Mouse (Mus musculus) lung, adult 18-20 months (tissue): ENCODE data around the gene Dlx4.

Experiments
- DNase-seq, 2 experiments: peaks; one replicate each; pipeline ENCODE4 v3.0.0; 2022; ENCODE audit warnings: mixed read lengths in 2 of 2

The Dlx4 gene

DNA sequence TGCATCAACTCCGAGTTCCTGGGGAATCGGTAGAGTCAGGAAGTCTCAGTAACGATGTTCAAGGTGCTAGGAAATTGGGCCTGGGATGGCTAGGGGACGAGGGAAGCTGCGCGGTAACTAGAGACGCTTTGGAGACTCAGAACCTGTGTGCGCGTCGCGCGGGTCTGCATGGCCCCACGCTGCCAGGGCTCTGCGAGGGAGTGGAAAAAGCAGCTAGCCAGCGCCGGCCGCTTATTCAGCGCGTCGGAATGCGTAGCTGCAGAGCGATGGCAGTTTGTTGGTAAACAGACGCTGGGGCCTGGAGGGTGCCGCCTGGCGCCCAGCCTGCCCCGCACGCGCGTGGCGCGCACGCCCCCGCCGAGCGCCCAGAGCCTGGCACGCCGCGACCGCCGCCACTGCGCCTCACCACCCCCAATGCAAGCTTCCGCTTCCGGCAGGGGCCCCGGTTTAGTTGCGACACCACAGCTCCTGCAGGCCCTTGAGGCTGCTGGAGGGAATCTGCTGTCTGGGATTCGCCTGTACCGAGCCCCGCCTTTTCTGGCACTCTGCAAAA, at the start of gene Dlx4:
TSS of gene Dlx4 (minus strand) at position 413 of the 553 bp plus-strand sequence.
- DNase-seq = peak; percentile 69 to 73

DNA sequence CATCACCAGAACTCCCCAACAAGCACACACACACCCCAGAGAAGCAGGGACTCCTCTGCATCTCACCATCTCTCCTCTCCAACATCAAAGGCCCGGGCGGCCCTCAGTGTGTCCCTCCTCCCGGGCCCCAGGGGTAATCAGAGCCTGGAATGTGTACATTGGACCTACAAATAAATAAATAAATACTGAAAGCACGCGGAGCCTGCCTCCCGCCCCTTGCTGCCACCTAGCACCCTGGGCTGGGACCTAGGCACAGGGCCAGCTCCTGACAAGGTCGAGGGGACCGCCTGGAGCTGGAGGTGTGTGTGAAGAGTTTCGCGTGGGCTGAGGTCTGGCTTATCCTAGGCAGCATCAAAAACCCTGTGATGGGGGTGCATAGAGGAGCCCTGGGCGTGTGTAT, 43.8 kb upstream of the Dlx4 start:
- no peak for DNase-seq

DNA sequence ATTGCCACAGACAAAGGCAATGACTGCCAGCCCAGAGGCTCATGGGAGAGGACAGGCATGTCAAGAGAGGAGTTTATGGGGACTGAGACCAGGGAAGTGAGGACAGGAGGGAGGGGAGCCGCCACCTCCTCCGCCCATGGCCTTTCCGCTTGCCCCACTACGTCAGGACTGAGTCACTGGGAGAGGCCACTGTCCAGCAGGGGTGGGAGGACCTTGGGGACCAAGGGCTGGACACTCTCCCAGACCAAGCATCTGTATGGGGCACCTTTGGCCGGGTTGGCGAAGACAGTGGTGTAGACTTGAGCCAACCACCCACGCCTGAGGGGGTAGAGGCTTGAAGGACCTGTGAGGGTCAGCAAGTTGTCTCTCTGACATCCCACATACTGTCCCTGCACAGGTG, 40.8 kb upstream of the Dlx4 start:
- no peak for DNase-seq

- no peak for DNase-seq
Measured at GRCm38 (mm10) chr11:95185700-95186099, 39.6 kb upstream of the Dlx4 start.

DNA sequence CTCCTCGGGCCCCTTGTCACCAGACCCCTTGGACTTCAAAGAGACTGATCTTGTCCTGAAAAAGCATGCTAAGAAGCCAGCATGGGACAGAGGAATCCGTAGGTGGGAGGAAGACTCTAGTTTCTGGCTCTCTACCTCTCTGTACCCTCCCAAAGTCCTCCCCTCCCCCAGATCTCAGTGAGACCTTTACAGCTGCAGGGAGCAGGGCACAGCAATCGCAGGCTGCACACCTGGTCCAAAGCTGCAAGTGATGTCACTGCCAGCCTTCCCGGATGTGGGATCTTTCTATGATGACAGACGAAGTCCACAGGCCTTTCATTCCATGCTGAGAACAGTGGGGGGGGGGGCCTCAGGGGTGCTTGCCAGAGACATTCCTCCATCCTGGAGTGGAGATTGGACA, 38.5 kb upstream of the Dlx4 start:
- DNase-seq = no peak

- peak; percentile 14 to 19 for DNase-seq
Measured at GRCm38 (mm10) chr11:95179311-95179710, 33.2 kb upstream of the Dlx4 start.

DNA sequence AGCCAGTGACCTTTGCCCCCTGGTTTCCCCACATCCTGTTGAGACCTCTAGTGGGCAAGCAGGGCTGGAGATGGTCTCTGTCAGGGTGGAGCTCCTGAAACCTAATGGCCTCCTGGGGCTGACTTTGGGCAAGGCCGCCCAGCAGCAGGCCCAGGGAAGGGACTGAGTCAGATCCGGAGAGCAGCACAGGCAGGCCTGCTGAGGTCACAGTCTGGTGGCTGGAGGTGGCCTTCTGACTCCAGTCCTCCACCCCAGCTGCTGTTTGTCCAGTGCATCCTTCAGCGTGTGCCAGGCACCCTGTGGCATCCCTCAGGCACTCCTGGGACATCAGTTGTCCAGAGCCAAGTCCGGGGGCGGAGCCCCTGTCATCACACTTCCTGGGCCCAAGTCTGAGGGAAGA, 19.8 kb upstream of the Dlx4 start:
- DNase-seq = no peak

DNA sequence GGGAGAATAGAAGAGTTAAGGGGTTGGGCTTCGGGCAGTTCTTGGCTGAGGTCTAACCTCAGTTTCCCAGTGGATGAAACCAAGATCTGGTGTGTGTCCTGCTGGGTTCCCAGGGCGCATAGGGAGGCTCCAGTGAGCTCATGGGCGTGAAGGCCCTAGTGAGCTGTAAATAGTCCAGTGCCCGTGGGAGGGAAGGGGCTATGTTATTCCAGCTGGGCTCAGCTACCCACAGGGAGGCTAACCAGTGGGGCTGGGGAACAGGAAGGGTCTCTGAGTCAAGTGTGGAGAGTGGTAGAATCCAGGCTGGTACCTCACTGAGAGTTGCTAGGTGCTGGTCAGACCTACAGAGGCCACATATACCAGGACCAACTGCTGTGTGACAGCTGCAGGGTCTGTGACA, 15.6 kb upstream of the Dlx4 start:
- no peak for DNase-seq

- no peak for DNase-seq
Measured at GRCm38 (mm10) chr11:95160693-95161092, 14.6 kb upstream of the Dlx4 start.

DNA sequence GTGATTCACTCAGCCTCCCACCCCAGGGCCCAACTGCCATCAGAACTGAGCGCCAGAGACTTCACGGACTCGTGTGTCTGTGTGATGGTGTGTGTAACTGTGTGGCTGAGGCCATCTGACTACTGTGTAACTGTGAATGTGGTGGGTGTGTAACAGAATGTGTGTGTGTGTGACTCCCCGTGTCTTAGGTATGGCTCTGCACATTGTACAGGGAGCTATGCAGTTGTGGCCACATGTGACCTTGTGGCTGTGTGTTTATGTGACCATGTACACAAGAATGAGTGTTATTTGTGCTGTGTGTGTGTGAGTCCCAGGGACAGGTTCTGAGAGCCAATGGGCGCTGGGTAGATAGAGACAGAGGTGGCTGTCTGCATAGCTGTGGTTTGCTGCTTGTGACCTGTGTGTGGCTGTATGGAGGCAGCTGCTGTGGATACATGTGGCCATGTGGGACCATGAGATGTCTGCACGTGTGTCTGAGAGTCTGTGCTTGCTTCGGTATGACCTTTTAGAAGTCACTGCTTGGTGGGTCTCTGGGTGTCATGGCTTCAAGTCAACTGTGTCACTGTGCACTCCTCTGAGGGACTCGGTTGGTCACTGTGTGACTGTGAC, 13.8 kb upstream of the Dlx4 start:
- DNase-seq = no peak

DNA sequence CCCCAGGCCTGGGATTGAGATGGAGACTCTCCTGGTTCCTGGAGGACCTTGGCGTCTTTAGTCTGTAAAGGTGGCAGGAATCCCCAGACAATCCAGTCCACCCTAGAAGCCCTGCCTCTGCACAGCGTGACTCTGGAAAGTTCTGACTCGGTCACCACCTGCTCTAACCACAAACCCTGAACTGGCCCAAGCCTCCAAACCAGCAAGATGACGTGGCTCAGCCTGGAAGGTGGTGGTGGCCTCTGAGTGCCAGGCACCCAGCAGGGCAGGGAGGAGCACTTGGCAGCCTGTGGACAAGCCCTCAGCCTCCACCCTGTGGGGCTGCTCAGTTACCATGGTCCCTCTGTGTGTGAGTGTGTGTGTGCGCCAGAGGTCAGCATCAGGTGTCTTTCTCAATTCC, 11.8 kb upstream of the Dlx4 start:
- DNase-seq = peak in 1 of 2 experiments; percentile 15

DNA sequence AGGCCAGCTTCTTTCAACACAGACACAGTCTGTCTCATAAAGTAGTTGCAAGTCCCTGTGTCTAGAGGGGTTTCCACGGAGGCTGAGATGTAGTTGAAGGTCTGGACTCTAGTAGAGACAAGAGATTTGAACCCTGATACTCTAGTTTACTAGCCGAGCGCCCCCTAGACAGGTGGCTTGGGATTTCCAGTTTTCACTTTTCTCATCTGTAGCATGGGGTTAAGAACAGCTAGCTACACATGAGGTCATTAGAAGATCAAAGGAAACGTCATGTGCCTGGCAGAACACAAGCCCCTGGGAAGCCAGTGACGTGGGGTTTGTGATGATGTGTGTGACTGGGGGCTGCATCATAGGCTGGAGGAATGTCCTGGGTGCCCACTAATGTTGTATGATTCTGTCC, 11.3 kb upstream of the Dlx4 start:
- no peak for DNase-seq

DNA sequence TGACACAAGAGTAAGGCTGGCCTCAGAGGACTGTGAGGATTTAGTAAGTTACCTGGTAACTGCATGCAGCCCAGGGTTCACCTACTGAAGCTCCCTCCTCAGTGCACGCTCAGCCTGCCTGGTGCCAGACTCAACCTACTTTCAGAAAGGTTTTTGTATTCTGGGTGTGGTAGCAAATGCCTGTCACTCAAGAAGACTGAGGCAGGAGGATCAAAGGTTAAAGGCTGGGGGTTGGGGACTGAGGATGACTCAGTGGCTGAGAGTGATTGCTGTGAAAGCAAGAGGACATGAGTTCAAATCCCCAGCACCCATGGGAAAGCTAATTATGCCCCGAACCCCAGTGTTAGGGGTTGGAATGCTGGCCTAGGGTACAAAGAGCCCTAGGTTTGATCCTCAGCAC, 9.4 kb upstream of the Dlx4 start:
- no peak for DNase-seq

- no peak for DNase-seq
Measured at GRCm38 (mm10) chr11:95153681-95154080, 7.6 kb upstream of the Dlx4 start.

DNA sequence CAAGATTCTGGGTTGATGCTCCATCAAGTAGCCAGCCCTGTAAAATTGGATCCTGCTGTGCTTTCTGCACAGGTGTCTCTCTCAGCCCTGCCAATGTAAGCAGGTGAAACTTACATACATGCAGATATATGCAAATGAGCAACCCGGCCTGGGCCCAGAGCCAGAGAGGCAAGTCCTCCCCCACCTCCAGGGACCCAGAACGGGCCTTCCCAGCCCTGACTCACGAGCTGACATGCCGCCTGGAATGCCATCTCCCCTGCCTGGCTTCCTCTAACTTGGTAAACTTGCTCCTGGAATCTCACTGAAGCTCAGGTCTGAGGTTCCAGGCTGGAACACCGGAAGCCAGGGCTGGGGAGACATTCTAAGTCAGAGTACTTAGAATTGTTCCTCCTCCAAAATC, 7.1 kb upstream of the Dlx4 start:
- DNase-seq = no peak

DNA sequence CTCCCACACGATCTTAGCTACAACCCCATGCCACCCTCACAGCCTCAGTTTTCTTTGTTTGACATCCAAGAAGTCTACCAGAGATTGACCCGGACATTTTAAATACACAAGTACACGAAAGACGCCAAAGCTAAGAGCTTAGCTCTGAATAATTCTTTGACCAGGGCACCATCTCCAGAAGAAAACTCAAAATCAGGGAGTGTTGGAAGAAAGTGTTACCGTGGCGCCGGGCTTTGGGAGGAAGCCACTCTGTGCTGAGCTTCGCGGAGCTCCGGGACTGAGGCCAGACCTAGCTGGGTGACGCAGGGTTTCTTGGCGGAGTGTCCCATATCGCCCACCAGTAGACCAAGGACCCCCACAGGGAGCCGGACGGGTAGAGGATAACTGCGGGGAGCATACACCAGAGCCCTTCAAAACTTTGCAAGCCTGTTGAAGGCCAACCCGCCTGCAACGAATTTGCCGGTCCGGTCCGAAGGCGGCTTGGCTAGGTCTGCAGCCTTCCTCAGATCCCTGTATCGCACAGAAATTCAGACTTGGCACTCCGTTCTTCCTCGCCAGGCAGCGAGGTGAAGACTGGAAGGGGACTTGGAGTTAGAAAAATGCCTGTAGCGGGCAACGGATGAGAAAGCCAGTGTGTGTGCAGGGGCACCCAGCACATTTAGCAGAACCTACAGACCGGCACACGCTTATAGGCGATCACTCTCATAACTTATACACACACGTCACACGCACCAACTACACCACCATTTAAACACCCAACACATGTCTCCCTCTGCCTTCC, 4.4 kb upstream of the Dlx4 start:
- DNase-seq = no peak

DNA sequence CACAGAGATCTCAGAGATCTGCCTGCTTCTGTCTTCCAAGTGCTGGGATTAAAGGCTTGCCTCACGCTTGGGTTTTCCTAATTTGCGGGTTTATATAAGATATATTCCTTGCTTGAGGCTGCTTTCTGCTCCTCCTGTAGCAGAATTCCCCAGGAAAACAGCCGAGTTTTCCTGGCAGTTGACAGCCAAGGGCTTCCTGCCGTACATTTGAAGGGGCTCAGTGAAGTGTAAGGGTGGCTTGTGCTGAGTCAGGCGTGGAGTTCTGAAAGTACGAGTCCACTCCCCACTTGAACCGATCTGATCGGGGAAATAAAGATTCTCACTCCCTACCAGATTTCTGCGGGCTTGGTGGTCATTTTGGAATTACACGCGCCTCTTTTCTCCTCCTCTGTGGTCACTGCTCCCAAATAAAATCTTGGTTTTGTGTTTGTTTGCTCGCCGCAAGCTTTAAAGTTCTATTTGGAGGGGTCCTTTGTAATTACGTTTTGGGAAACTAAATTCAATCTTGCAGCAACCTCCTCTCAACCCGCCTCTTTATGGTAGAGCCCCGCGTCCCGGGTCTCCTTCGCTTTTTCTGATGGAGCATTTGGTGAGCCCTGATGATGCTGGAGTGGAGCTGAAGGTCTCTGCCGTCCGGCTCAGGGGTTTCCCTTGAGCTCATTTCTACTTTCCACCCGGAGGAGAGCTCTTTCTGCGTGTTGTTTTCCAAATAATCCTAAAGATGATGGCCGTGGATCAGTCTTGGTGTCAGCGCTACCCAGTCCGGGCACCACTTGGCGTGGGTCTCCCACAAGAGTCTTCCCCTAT, 3.6 kb upstream of the Dlx4 start:
- DNase-seq = no peak

GRCm38 (mm10) chr11:95148754-95149153, 2.7 kb upstream of the Dlx4 start:
- no peak for DNase-seq

- peak in 1 of 2 experiments; percentile 9 for DNase-seq
Measured at GRCm38 (mm10) chr11:95144946-95145483, 1.0 kb downstream of the Dlx4 start.

DNA sequence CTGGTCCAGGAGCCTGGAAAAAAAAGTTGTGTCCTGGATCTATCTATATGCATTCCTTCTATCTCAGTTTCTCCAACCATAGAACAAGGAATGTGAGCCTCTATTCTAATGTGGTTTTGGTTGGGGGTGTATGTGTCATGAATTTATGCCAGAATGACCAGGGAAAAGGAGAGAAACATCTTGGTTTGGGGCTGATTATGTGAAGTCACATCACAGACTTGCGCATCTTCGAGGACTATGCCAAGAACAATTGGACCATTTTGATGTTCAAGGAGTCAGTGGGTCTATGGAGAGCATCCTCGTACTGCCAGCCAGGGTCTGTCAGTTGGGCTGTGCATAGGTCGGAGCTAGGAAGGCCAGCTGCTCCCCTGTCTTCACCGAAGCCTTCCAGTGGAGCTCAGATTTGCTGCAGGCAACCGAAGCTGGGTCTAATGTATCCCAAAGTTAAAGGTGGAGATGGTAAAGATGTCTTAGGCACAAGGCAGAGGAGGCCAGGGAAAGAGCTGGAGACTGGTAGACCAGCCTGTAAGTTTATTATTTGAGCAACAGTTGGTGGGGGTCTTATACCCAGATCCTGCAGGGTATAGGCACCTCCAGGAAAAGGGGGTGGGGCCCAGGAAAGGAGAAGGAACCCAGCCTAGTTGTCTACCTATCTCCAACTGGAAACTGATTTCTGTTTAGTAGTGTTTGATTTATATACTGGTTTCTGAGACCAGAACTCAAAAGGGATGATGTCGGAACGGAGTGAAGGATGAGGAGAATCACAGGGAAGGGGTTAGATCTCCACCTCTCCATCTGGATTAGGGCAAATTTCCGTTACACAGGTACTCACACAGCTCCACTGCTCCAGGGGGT, 1.7 kb downstream of the Dlx4 start:
- no peak for DNase-seq

GRCm38 (mm10) chr11:95143663-95144062, 2.4 kb downstream of the Dlx4 start:
- no peak for DNase-seq

GRCm38 (mm10) chr11:95142980-95143575, 3.0 kb downstream of the Dlx4 start:
- no peak for DNase-seq
